Mouse (Mus musculus): ENCODE results near the gene Asna1.

Gene Asna1

GRCm38 (mm10) chr8:85025098-85025932 is at the start of gene Asna1:
Gene Asna1 (minus strand): TSS chr8:85025281.
- peak; percentile 98 for DNase-seq (ENCODE audit: extremely low spot score, low read depth, low spot score)

GRCm38 (mm10) chr8:85074617-85075016 is 49.5 kb upstream of the Asna1 start:
- DNase-seq (ENCODE audit: extremely low spot score, low read depth, low spot score), result no peak

- no peak for DNase-seq (ENCODE audit: extremely low spot score, low read depth, low spot score)
Measured at GRCm38 (mm10) chr8:85074167-85074566, 49.1 kb upstream of the Asna1 start.

- DNase-seq (ENCODE audit: extremely low spot score, low read depth, low spot score), result no peak
Measured at GRCm38 (mm10) chr8:85073041-85073612, 48.0 kb upstream of the Asna1 start.

- DNase-seq (ENCODE audit: extremely low spot score, low read depth, low spot score), result no peak
Measured at GRCm38 (mm10) chr8:85072364-85072929, 47.4 kb upstream of the Asna1 start.

- no peak for DNase-seq (ENCODE audit: extremely low spot score, low read depth, low spot score)
Measured at GRCm38 (mm10) chr8:85071514-85072281, 46.6 kb upstream of the Asna1 start, which contains the start of gene Dhps. Gene Dhps (plus strand): TSS chr8:85071757.

GRCm38 (mm10) chr8:85071041-85071440 is 46.0 kb upstream of the Asna1 start:
- no peak for DNase-seq (ENCODE audit: extremely low spot score, low read depth, low spot score)

GRCm38 (mm10) chr8:85067982-85068381 is 42.9 kb upstream of the Asna1 start, which contains the start of gene Gm5741:
Gene Gm5741 (minus strand): TSS chr8:85067982.
- DNase-seq (ENCODE audit: extremely low spot score, low read depth, low spot score), result no peak

- DNase-seq (ENCODE audit: extremely low spot score, low read depth, low spot score), result no peak
Measured at GRCm38 (mm10) chr8:85067155-85067554, 42.1 kb upstream of the Asna1 start.

- DNase-seq (ENCODE audit: extremely low spot score, low read depth, low spot score), result no peak
Measured at GRCm38 (mm10) chr8:85065213-85065612, 40.1 kb upstream of the Asna1 start.

- DNase-seq (ENCODE audit: extremely low spot score, low read depth, low spot score), result no peak
Measured at GRCm38 (mm10) chr8:85062603-85063002, 37.5 kb upstream of the Asna1 start.

GRCm38 (mm10) chr8:85059879-85060616 is 35.0 kb upstream of the Asna1 start, which contains the start of gene Fbxw9:
Gene Fbxw9 (plus strand): TSS chr8:85060055.
- DNase-seq (ENCODE audit: extremely low spot score, low read depth, low spot score), result no peak

- no peak for DNase-seq (ENCODE audit: extremely low spot score, low read depth, low spot score)
Measured at GRCm38 (mm10) chr8:85057367-85057766, 32.3 kb upstream of the Asna1 start.

GRCm38 (mm10) chr8:85043619-85044018 is 18.5 kb upstream of the Asna1 start:
- no peak for DNase-seq (ENCODE audit: extremely low spot score, low read depth, low spot score)

GRCm38 (mm10) chr8:85037681-85038531 is 12.8 kb upstream of the Asna1 start:
- no peak for DNase-seq (ENCODE audit: extremely low spot score, low read depth, low spot score)

- DNase-seq (ENCODE audit: extremely low spot score, low read depth, low spot score), result no peak
Measured at GRCm38 (mm10) chr8:85037366-85037680, 12.2 kb upstream of the Asna1 start.

- peak; percentile 89 for DNase-seq (ENCODE audit: extremely low spot score, low read depth, low spot score)
Measured at GRCm38 (mm10) chr8:85036718-85037365, 11.8 kb upstream of the Asna1 start, which contains the start of gene Tnpo2. Gene Tnpo2 (plus strand): TSS chr8:85036915.

- no peak for DNase-seq (ENCODE audit: extremely low spot score, low read depth, low spot score)
Measured at GRCm38 (mm10) chr8:85036381-85036717, 11.3 kb upstream of the Asna1 start.

- DNase-seq (ENCODE audit: extremely low spot score, low read depth, low spot score), result no peak
Measured at GRCm38 (mm10) chr8:85035728-85036310, 10.7 kb upstream of the Asna1 start.
